Mouse (Mus musculus) C2C12 (cell line): ENCODE measurements around the gene Pdia2.

Experiments used
- CTCF ChIP-seq: IDR thresholded peaks from one replicate; pipeline ENCODE4 v1.5.1; 2011; ENCODE audit not compliant: control insufficient read depth, insufficient read depth, insufficient read length
- FOSL1 ChIP-seq: IDR thresholded peaks from one replicate; pipeline ENCODE4 v1.8.0; 2011; ENCODE audit warnings: mild to moderate bottlenecking, low read length; ENCODE audit not compliant: poor library complexity, insufficient read depth, severe bottlenecking
- MYOG ChIP-seq: IDR thresholded peaks from one replicate; pipeline ENCODE4 v1.6.1; 2011; ENCODE audit not compliant: control insufficient read depth, insufficient read length; ENCODE audit errors: extremely low read depth
- USF1 ChIP-seq: IDR thresholded peaks from one replicate; pipeline ENCODE4 v1.6.1; 2011; ENCODE audit warnings: low read depth, mild to moderate bottlenecking, control low read depth, moderate library complexity

DNA sequence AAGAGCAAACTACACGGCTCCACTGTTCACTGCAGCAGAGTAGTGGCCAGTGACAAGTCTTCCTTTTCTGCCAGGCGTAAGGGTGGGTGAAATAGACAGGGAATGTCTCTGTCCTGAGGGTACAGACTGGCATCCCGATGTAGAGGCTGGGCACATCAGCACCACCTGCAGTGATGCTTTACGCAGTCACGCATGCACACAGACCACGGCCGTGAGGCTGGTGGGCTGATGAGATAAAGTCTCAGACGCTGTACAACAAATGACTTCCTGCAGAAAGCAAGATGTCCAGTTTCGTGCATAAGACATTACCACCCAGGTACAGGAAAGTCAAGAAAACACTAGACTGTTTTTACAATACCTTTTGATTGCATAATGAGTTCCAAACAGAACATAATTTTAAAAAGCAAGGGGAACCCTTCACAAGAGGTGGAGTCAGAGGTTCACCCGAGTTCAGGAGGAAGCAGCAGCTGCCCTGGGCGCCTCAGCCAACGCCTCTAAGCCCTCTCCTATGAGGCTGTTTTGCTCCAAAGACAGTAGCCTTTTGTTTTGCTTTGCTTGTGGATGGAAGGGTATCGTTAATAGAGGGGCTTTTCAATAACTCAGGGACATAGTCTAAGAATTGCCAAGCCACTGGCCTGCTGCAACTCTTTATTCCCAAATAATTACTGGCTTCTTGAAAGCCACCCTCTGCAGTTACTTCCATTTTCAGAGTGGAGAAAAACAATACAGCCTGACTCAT is 36.4 kb upstream of the Pdia2 start:
- TF ChIP-seq CTCF = no peak
- no peak for TF ChIP-seq USF1
- TF ChIP-seq MYOG = no peak
- TF ChIP-seq FOSL1 = no peak
